Mouse (Mus musculus) stomach, embryonic 14.5 days (tissue): ENCODE results near the gene Mbd3. TPM values are rescaled to one million over a fixed set of nuclear protein-coding genes. Genes with fewer than 3 reads are reported as not detected.

Experiments used
- ATAC-seq: fragments of 200-750 bp; cut with Nextera tagmentation; 2 replicates; pipeline ENCODE4 v1.8.0; 2017; ENCODE audit warnings: low read depth, moderate TSS enrichment; ENCODE audit not compliant: insufficient number of reproducible peaks, insufficient read depth, low FRiP score
- H3K27ac ChIP-seq: fragments of 300-500 bp; sonication (generic); 2 replicates; pipeline ENCODE4 v1.5.1; 2014; ENCODE audit warnings: mild to moderate bottlenecking, low read length, moderate library complexity, mixed read lengths
- H3K27me3 ChIP-seq: fragments of 300-500 bp; sonication (generic); 2 replicates; pipeline ENCODE4 v1.6.1; 2014; ENCODE audit warnings: low read length, control low read depth, mixed read lengths; ENCODE audit not compliant: control insufficient read depth, insufficient read depth
- H3K36me3 ChIP-seq: fragments of 300-500 bp; sonication (generic); 2 replicates; pipeline ENCODE4 v1.6.1; 2014; ENCODE audit warnings: mild to moderate bottlenecking, control low read depth, low read length, moderate library complexity, mixed read lengths; ENCODE audit not compliant: control insufficient read depth, insufficient read depth
- H3K4me1 ChIP-seq: fragments of 300-500 bp; sonication (generic); 2 replicates; pipeline ENCODE4 v1.6.1; 2014; ENCODE audit warnings: low read length, control low read depth, mixed read lengths; ENCODE audit not compliant: control insufficient read depth, insufficient read depth
- H3K4me2 ChIP-seq: fragments of 300-500 bp; sonication (generic); replicated peaks from 2 replicates; pipeline ENCODE4 v1.6.1; 2014; ENCODE audit warnings: low read depth, low read length, control low read depth
- H3K4me3 ChIP-seq: fragments of 300-500 bp; sonication (generic); 2 replicates; pipeline ENCODE4 v1.5.1; 2014; ENCODE audit warnings: low read depth, low read length, control low read depth
- H3K9ac ChIP-seq: fragments of 300-500 bp; sonication (generic); replicated peaks from 2 replicates; pipeline ENCODE4 v1.6.1; 2014; ENCODE audit warnings: low read depth, mild to moderate bottlenecking, control low read depth, low read length, moderate library complexity, mixed read lengths
- H3K9me3 ChIP-seq: fragments of 300-500 bp; sonication (generic); 2 replicates; pipeline ENCODE4 v1.6.1; 2016; ENCODE audit warnings: low read depth, low read length, control low read depth; ENCODE audit not compliant: control insufficient read depth
- WGBS: fragments of 180-500 bp; shearing (Covaris S2); extraction: QIAGEN DNeasy Blood & Tissue Kit; methylation state at CpG from one replicate; pipeline ENCODE4 v1.1.7; 2014; 5-methylcytosine and 5-hydroxymethylcytosine counted together
- microRNA-seq: library from miRNA; unstranded; fragments of <30 nt; microRNA quantifications from one replicate; pipeline ENCODE4, GENCODE M21; 2016
- polyA plus RNA-seq: library from polyadenylated mRNA; unstranded; fragments of >200 nt; fragmentation: Nextera tagmentation; extraction: Ambion mirVana; gene quantifications from 2 replicates; pipeline ENCODE4 v1.2.1, GENCODE M21; 2014

Gene Mbd3
- polyA plus RNA-seq, 1 experiment from 2014 or later = 200 TPM

DNA sequence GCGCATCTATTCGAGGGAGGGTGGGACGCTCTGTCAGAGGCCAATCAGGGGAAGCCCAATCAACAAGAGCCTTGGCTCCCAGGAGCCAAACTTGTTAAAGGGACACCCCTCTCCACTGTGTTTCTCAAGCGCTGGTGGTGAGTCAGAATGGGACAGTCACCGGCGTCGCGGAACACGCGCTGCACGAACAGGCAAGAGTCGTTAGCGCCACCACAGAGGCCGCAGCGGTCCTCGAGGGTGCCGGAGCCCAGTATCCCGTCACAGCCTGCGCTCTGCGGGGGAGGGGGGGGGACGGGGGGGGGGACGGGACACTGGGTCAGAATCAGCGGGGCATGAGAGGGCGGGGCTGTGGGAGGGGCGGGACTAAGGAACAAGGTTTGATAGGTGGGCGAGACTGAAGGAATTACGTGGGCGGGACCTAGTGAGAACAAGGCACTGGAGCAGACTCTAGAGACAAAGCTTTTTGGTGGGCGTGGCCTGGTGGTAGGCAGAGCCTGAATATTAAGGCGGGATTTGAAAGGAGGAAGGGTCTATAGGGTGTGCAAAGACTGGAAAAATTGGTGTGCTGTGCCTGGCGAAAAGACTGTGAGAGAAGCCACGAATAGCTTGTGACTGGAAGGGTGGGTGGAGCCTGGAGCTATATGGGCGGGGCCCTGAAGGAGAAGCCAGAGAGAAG is 56.5 kb downstream of the Mbd3 start:
- peak overlapping the region; percentile 28 for H3K4me3 ChIP-seq
- H3K36me3 ChIP-seq = no peaks in the 10 kb centered on the region
- H3K9me3 ChIP-seq = no peaks in the 10 kb centered on the region
- peaks cover 23% of the 10 kb centered on the region for H3K4me1 ChIP-seq
- under 1% methylated on average over 33 of the region's 33 CpGs for WGBS
- peaks cover 54% of the 10 kb centered on the region for H3K27me3 ChIP-seq
- no peak overlapping the region; the same call in 1 of the 2 replicates for H3K27ac ChIP-seq
- H3K9ac ChIP-seq = no peak overlapping the region
- peak overlapping the region; percentile 51 for H3K4me2 ChIP-seq
- peak; percentile 68 for ATAC-seq

Small RNA genes lying within 50 kb of the gene (microRNA-seq; reads per million reads assigned to microRNA genes)
- gene Gm22721 = not detected

Other genes with a start within 250 kb of the Mbd3 start
- gene Cirbp, start 233.6 kb downstream of the Mbd3 start, polyA plus RNA-seq = 92.7 and 105 TPM in 2 replicates
- gene 1600002K03Rik, start 226.6 kb downstream of the Mbd3 start, polyA plus RNA-seq = 12.5 and 13.9 TPM in 2 replicates
- gene Efna2, start 220.1 kb downstream of the Mbd3 start, polyA plus RNA-seq = 12.2 and 12.5 TPM in 2 replicates
- 59.7 and 65.6 TPM in 2 replicates for gene Mum1, start 173.1 kb downstream of the Mbd3 start, polyA plus RNA-seq
- 337 and 355 TPM in 2 replicates for gene Ndufs7, start 150.4 kb downstream of the Mbd3 start, polyA plus RNA-seq
- 32.1 and 49.3 TPM in 2 replicates for gene Gamt, start 138.5 kb downstream of the Mbd3 start, polyA plus RNA-seq
- gene Dazap1, start 138.1 kb downstream of the Mbd3 start, polyA plus RNA-seq = 48.6 and 51.3 TPM in 2 replicates
- gene Rps15, start 107.1 kb downstream of the Mbd3 start, polyA plus RNA-seq = 1,120 and 1,227 TPM in 2 replicates
- gene Apc2, start 103.6 kb downstream of the Mbd3 start, polyA plus RNA-seq = 8.1 and 8.7 TPM in 2 replicates
- 39.6 and 43.0 TPM in 2 replicates for gene 2310011J03Rik, start 79.0 kb downstream of the Mbd3 start, polyA plus RNA-seq
- 4.5 and 5.6 TPM in 2 replicates for gene Pcsk4, start 70.1 kb downstream of the Mbd3 start, polyA plus RNA-seq
- 18.0 and 18.5 TPM in 2 replicates for gene Reep6, start 69.6 kb downstream of the Mbd3 start, polyA plus RNA-seq
- 13.6 and 13.8 TPM in 2 replicates for gene Adamtsl5, start 51.1 kb downstream of the Mbd3 start, polyA plus RNA-seq
- gene Plk5, start 43.1 kb downstream of the Mbd3 start, polyA plus RNA-seq = 0.30 and 0.62 TPM in 2 replicates
- 7.7 and 8.1 TPM in 2 replicates for gene Mex3d, start 11.9 kb downstream of the Mbd3 start, polyA plus RNA-seq
- 645 and 784 TPM in 2 replicates for gene Uqcr11, start 7.3 kb upstream of the Mbd3 start, polyA plus RNA-seq
- 107 and 108 TPM in 2 replicates for gene Tcf3, start 34.1 kb upstream of the Mbd3 start, polyA plus RNA-seq
- 0.25 and 0.53 TPM in 2 replicates for gene Onecut3, start 95.3 kb upstream of the Mbd3 start, polyA plus RNA-seq
- 0.11 and 0.25 TPM in 2 replicates for gene Atp8b3, start 139.6 kb upstream of the Mbd3 start, polyA plus RNA-seq
- 22.9 and 24.3 TPM in 2 replicates for gene Rexo1, start 162.0 kb upstream of the Mbd3 start, polyA plus RNA-seq
- gene Klf16, start 177.8 kb upstream of the Mbd3 start, polyA plus RNA-seq = 8.1 and 8.4 TPM in 2 replicates
- gene Abhd17a, start 190.8 kb upstream of the Mbd3 start, polyA plus RNA-seq = 89.7 and 104 TPM in 2 replicates
- gene Scamp4, start 203.3 kb upstream of the Mbd3 start, polyA plus RNA-seq = 95.9 and 106 TPM in 2 replicates
- gene Adat3, start 203.3 kb upstream of the Mbd3 start, polyA plus RNA-seq = 7.7 and 7.9 TPM in 2 replicates
- gene Gm49322, start 206.5 kb upstream of the Mbd3 start, polyA plus RNA-seq = 1.5 and 2.3 TPM in 2 replicates
- 43.5 and 67.4 TPM in 2 replicates for gene Csnk1g2, start 223.3 kb upstream of the Mbd3 start, polyA plus RNA-seq